Mouse (Mus musculus) limb, embryonic 14.5 days (tissue): ENCODE measurements at regions not wholly inside any gene's neighbourhood (a gene's known extent, or its start where the extent isn't known, plus 50 kb on each side); places are given as distances from the start of the nearest gene placed in this dataset.

Experiments
- ATAC-seq: fragments of 200-750 bp; cut with Nextera tagmentation; 2 replicates; pipeline ENCODE4 v1.8.0; 2017; ENCODE audit warnings: low read depth, moderate number of reproducible peaks, moderate TSS enrichment; ENCODE audit not compliant: low FRiP score
- DNase-seq: peaks from one replicate; pipeline ENCODE4 v3.0.0-alpha.2; 2015; ENCODE audit warnings: low spot score
- H3K27ac ChIP-seq: fragments of 300-500 bp; sonication (generic); replicated peaks from 2 replicates; pipeline ENCODE4 v1.5.1; 2014; ENCODE audit warnings: low read depth, mild to moderate bottlenecking, low read length, moderate library complexity, mixed read lengths
- H3K27me3 ChIP-seq: fragments of 300-500 bp; sonication (generic); 2 replicates; pipeline ENCODE4 v1.6.1; 2014; ENCODE audit warnings: low read length, mixed read lengths; ENCODE audit not compliant: control insufficient read depth, insufficient read depth
- H3K36me3 ChIP-seq: fragments of 300-500 bp; sonication (generic); 2 replicates; pipeline ENCODE4 v1.6.1; 2014; ENCODE audit warnings: mild to moderate bottlenecking, low read length, moderate library complexity, mixed read lengths; ENCODE audit not compliant: control insufficient read depth, insufficient read depth
- H3K4me1 ChIP-seq: fragments of 300-500 bp; sonication (generic); 2 replicates; pipeline ENCODE4 v1.6.1; 2014; ENCODE audit warnings: antibody characterized with exemption, low read length, mixed read lengths; ENCODE audit not compliant: control insufficient read depth, insufficient read depth
- H3K4me2 ChIP-seq: fragments of 300-500 bp; sonication (generic); replicated peaks from 2 replicates; pipeline ENCODE4 v1.6.1; 2014; ENCODE audit warnings: low read depth, mild to moderate bottlenecking, low read length, moderate library complexity; ENCODE audit not compliant: severe bottlenecking
- H3K4me3 ChIP-seq: fragments of 300-500 bp; sonication (generic); replicated peaks from 2 replicates; pipeline ENCODE4 v1.5.1; 2014; ENCODE audit warnings: low read length
- H3K9ac ChIP-seq: fragments of 300-500 bp; sonication (generic); 2 replicates; pipeline ENCODE4 v1.6.1; 2014; ENCODE audit warnings: mild to moderate bottlenecking, low read depth, low read length, moderate library complexity; ENCODE audit not compliant: severe bottlenecking
- H3K9me3 ChIP-seq: fragments of 300-500 bp; sonication (generic); 2 replicates; pipeline ENCODE4 v1.6.1; 2016; ENCODE audit warnings: low read length; ENCODE audit not compliant: control insufficient read depth
- POLR2A ChIP-seq: fragments of 200-500 bp; IDR thresholded peaks from 2 replicates; pipeline ENCODE4 v1.8.0; 2012; ENCODE audit warnings: inconsistent platforms, mild to moderate bottlenecking, moderate library complexity, borderline replicate concordance; ENCODE audit not compliant: insufficient read depth, insufficient read length; ENCODE audit errors: extremely low read depth
- WGBS: fragments of 180-500 bp; shearing (Covaris S2); extraction: QIAGEN DNeasy Blood & Tissue Kit; methylation state at CpG from one replicate; pipeline ENCODE4 v1.1.7; 2014; 5-methylcytosine and 5-hydroxymethylcytosine counted together

GRCm38 (mm10) chr17:45929591-45929990, 102.6 kb downstream of the Vegfa start:
- 0 out of 2 replicates have a peak overlapping the region, but pooled peaks have one; percentile 2 for H3K9ac ChIP-seq
- 39% methylated on average over 7 of the region's 7 CpGs for WGBS

GRCm38 (mm10) chr17:45928903-45929477, 103.2 kb downstream of the Vegfa start:
- ATAC-seq (peak; percentile 64), DNase-seq (no peak)
- WGBS, result 40% methylated on average over 8 of the region's 8 CpGs
- Histone ChIP-seq H3K9ac (0 out of 2 replicates have a peak overlapping the region, but pooled peaks have one; percentile 16), H3K4me2 (no peak overlapping the region), H3K9me3 (no peaks in the 10 kb centered on the region), H3K27me3 (no peaks in the 10 kb centered on the region), H3K27ac (peak overlapping the region; percentile 3; the same call in 1 of the 2 replicates), H3K4me3 (no peak overlapping the region), H3K36me3 (no peaks in the 10 kb centered on the region), H3K4me1 (peaks cover 32% of the 10 kb centered on the region)
- no peak for TF ChIP-seq POLR2A

More at GRCm38 (mm10) chr17:45929591-45929990, 102.6 kb downstream of the Vegfa start:
- no peak for TF ChIP-seq POLR2A
- Histone ChIP-seq H3K27me3 (no peaks in the 10 kb centered on the region), H3K4me3 (no peak overlapping the region), H3K4me2 (no peak overlapping the region), H3K27ac (peak overlapping the region; percentile 71), H3K9me3 (no peaks in the 10 kb centered on the region), H3K36me3 (no peaks in the 10 kb centered on the region), H3K4me1 (peaks cover 32% of the 10 kb centered on the region)
- DNase-seq, result no peak
- peak; percentile 60 for ATAC-seq

- DNase-seq (no peak), ATAC-seq (no peak)
- no peak for TF ChIP-seq POLR2A
- Histone ChIP-seq H3K9me3 (no peaks in the 10 kb centered on the region), H3K27ac (no peak overlapping the region), H3K27me3 (no peaks in the 10 kb centered on the region), H3K4me1 (peaks cover 23% of the 10 kb centered on the region), H3K36me3 (no peaks in the 10 kb centered on the region), H3K4me3 (no peak overlapping the region), H3K4me2 (no peak overlapping the region), H3K9ac (no peak overlapping the region)
- 70% methylated on average over 4 of the region's 4 CpGs for WGBS
Measured at GRCm38 (mm10) chr17:45928013-45928412, 104.2 kb downstream of the Vegfa start.

GRCm38 (mm10) chr17:45925845-45926244, 106.3 kb downstream of the Vegfa start:
- Histone ChIP-seq H3K9ac (no peak overlapping the region), H3K4me1 (peaks cover 12% of the 10 kb centered on the region), H3K9me3 (no peaks in the 10 kb centered on the region), H3K27ac (no peak overlapping the region), H3K4me3 (no peak overlapping the region), H3K36me3 (no peaks in the 10 kb centered on the region), H3K4me2 (no peak overlapping the region), H3K27me3 (no peaks in the 10 kb centered on the region)
- ATAC-seq (no peak), DNase-seq (no peak)
- TF ChIP-seq POLR2A, result no peak
- WGBS, result 81% methylated on average over 5 of the region's 6 CpGs

GRCm38 (mm10) chr17:45924595-45924994, 107.6 kb downstream of the Vegfa start:
- Histone ChIP-seq H3K4me2 (no peak overlapping the region), H3K36me3 (no peaks in the 10 kb centered on the region), H3K27me3 (no peaks in the 10 kb centered on the region), H3K27ac (no peak overlapping the region), H3K9me3 (no peaks in the 10 kb centered on the region), H3K9ac (no peak overlapping the region), H3K4me3 (no peak overlapping the region), H3K4me1 (peaks cover 9% of the 10 kb centered on the region)
- no peak for ATAC-seq
- TF ChIP-seq POLR2A, result no peak
- DNase-seq, result no peak
- 90% methylated on average over 6 of the region's 6 CpGs for WGBS
